Mouse (Mus musculus) heart, postnatal 0 days (tissue): ENCODE data around the gene Kif23.

Source experiments
- CTCF ChIP-seq: IDR thresholded peaks from 2 replicates; pipeline ENCODE4 v1.5.1; 2016; ENCODE audit warnings: antibody characterized with exemption, control low read depth, low read depth
- EP300 ChIP-seq: IDR thresholded peaks from 2 replicates; pipeline ENCODE4 v1.6.1; 2016; ENCODE audit warnings: antibody characterized with exemption, low read depth

DNA sequence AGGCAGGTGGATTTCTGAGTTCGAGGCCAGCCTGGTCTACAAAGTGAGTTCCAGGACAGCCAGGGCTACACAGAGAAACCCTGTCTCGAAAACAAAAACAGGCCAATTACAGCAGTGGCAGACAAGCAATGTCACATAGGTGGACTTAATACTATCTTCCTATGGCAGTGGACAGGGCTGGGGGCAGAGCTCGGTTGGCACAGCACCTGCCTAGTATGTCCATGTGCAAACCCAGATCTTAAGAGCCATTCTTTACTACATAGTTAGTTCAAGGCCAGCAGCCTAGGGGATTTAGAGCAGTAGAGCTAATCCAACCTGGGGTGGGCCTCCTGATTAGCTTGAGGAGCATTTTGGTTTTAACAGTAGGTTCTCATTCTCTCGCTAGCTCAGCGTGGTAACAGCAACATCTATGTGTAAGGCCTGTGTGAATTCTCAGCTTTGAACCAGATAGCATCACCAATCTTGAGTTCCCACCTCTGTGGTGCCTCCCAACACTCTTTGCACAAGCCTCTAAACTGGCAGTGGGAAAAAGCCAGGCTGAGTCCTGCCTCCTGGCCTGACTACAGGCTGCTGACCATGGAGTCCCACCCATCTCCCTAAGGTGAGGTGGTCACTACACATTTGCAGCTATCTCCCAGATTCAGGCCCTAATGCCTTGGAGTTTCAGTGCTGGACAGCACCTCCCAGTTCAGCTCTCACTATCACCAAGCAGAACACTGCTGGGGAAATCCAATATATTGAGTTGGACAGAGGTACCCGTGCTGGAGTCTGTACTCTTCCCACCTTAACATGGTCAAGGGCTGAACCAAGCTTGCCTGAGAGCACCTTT is 35.1 kb downstream of the Kif23 start:
- TF ChIP-seq EP300 = no peak
- no peak for TF ChIP-seq CTCF
